Mouse (Mus musculus) CH12.LX (cell line): ENCODE data around the gene Iars.

Source experiments
- CTCF ChIP-seq, 2 experiments: IDR thresholded peaks in 1 of 2; conservative IDR thresholded peaks in 1 of 2; 2 replicates each; pipeline ENCODE4 v1.5.1; 2011 to 2012; ENCODE audit warnings: low read depth in 2 of 2, low read length in 2 of 2, improper control_type of control experiment in 1 of 2, inconsistent platforms in 1 of 2, mild to moderate bottlenecking in 1 of 2, moderate library complexity in 1 of 2
- HCFC1 ChIP-seq: IDR thresholded peaks from 2 replicates; pipeline ENCODE4 v1.6.1; 2012; ENCODE audit warnings: low read depth, mild to moderate bottlenecking, inconsistent platforms, low read length, improper control_type of control experiment
- KAT2A ChIP-seq: IDR thresholded peaks from 2 replicates; pipeline ENCODE4 v1.6.1; 2012; ENCODE audit warnings: low read length, improper control_type of control experiment, inconsistent platforms; ENCODE audit not compliant: insufficient replicate concordance
- MAX ChIP-seq: IDR thresholded peaks from 2 replicates; pipeline ENCODE4 v1.6.1; 2011; ENCODE audit warnings: low read length, improper control_type of control experiment
- PAX5 ChIP-seq: IDR thresholded peaks from 2 replicates; pipeline ENCODE4 v1.6.1; 2012; ENCODE audit warnings: low read length, inconsistent platforms, mixed read lengths
- POLR2A ChIP-seq: IDR thresholded peaks from 2 replicates; pipeline ENCODE4 v1.6.1; 2011; ENCODE audit warnings: low read depth, mild to moderate bottlenecking, improper control_type of control experiment, low read length
- POLR2AphosphoS2 ChIP-seq: IDR thresholded peaks from 2 replicates; pipeline ENCODE4 v1.6.1; 2011; ENCODE audit warnings: low read depth, low read length, improper control_type of control experiment
- RAD21 ChIP-seq: IDR thresholded peaks from 2 replicates; pipeline ENCODE4 v1.6.1; 2011; ENCODE audit warnings: low read depth, mild to moderate bottlenecking, low read length, improper control_type of control experiment, moderate library complexity
- SIN3A ChIP-seq: IDR thresholded peaks from 2 replicates; pipeline ENCODE4 v1.6.1; 2012; ENCODE audit warnings: low read length, improper control_type of control experiment, inconsistent platforms
- ZNF384 ChIP-seq: IDR thresholded peaks from 2 replicates; pipeline ENCODE4 v1.6.1; 2012; ENCODE audit warnings: low read depth, low read length, improper control_type of control experiment, inconsistent platforms

GRCm38 (mm10) chr13:49766269-49766668 lies 84.4 kb downstream of the Iars start:
- no peak for TF ChIP-seq CTCF (conservative IDR thresholded peaks at IDR 0.05 in 1 of 2, IDR thresholded peaks at IDR 0.05 in 1 of 2; ENCODE audit: low read depth in 2 of 2, low read length in 2 of 2)
- no peak for TF ChIP-seq SIN3A
- TF ChIP-seq PAX5 = no peak
- TF ChIP-seq POLR2AphosphoS2 = no peak
- no peak for TF ChIP-seq POLR2A
- TF ChIP-seq KAT2A = no peak
- no peak for TF ChIP-seq ZNF384
- no peak for TF ChIP-seq RAD21
- TF ChIP-seq HCFC1 = no peak
- TF ChIP-seq MAX = no peak
